Comparison of ENCODE assay signal across 8 mouse cellular contexts in the genomic region with DNA sequence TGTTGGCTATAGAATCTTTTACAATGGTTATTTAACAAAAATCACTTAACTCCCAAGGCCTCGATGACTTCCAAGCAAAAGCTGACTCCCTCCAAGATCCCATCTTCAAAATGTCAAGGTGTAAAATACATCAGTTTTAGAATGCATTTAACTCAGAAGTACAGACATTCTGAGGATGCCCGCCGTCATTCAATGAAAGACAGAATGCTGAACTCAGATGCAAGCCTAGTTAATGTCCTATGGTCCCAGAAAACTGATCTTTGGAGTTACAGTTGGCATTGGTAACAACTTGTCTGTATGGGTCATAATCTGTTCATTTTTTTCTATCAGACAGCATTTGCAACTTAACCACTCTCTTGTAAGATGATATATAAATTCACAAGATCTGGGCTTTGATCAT. TPM values are rescaled to one million over a fixed set of nuclear protein-coding genes. Genes with fewer than 3 reads are reported as not detected.
DNase-seq lines count a peak whose midpoint lies in the region; ATAC-seq lines count a peak whose summit lies in the region.

No protein-coding gene starts in this region.

- peaks cover 17% of the 10 kb centered on the region for H3K36me3 ChIP-seq in lung, embryonic 16.5 days (ENCODE audit: control insufficient read depth, insufficient read depth, low read length)
- H3K36me3 ChIP-seq in forebrain, embryonic 10.5 days (replicated peaks): peaks cover 23% of the 10 kb centered on the region
- peaks cover 28% of the 10 kb centered on the region for H3K36me3 ChIP-seq in limb, embryonic 10.5 days
- peaks cover 10% of the 10 kb centered on the region for H3K36me3 ChIP-seq in neural tube, embryonic 14.5 days (ENCODE audit: control insufficient read depth, insufficient read depth, low read length)

- peak overlapping the region; percentile 66 for H3K9ac ChIP-seq in lung, embryonic 16.5 days (ENCODE audit: low read length)
- H3K9ac ChIP-seq in neural tube, embryonic 14.5 days (replicated peaks; ENCODE audit: low read depth, low read length): peak overlapping the region; percentile 47

- peak overlapping the region; percentile 96 for H3K27ac ChIP-seq in lung, embryonic 16.5 days (ENCODE audit: low read length)
- H3K27ac ChIP-seq in forebrain, embryonic 10.5 days: peak overlapping the region; percentile 95
- H3K27ac ChIP-seq in limb, embryonic 10.5 days: peak overlapping the region; percentile 92
- peak overlapping the region; percentile 83 for H3K27ac ChIP-seq in neural tube, embryonic 14.5 days (ENCODE audit: low read depth, low read length)

- peak overlapping the region; percentile 68 for H3K4me2 ChIP-seq in lung, embryonic 16.5 days (ENCODE audit: low read depth, low read length)
- peak overlapping the region; percentile 55 for H3K4me2 ChIP-seq in neural tube, embryonic 14.5 days (ENCODE audit: low read depth, low read length)

- no peaks in the 10 kb centered on the region for H3K27me3 ChIP-seq in lung, embryonic 16.5 days (ENCODE audit: control insufficient read depth, insufficient read depth, low read depth, low read length)
- no peaks in the 10 kb centered on the region for H3K27me3 ChIP-seq in forebrain, embryonic 10.5 days (ENCODE audit: poor library complexity, severe bottlenecking)
- H3K27me3 ChIP-seq in limb, embryonic 10.5 days (ENCODE audit: low read depth, poor library complexity, severe bottlenecking): no peaks in the 10 kb centered on the region
- H3K27me3 ChIP-seq in neural tube, embryonic 14.5 days (ENCODE audit: control insufficient read depth, insufficient read depth, low read length): no peaks in the 10 kb centered on the region

- H3K9me3 ChIP-seq in lung, embryonic 16.5 days (ENCODE audit: control insufficient read depth, low read length): no peaks in the 10 kb centered on the region
- no peaks in the 10 kb centered on the region for H3K9me3 ChIP-seq in forebrain, embryonic 10.5 days
- H3K9me3 ChIP-seq in limb, embryonic 10.5 days (replicated peaks): no peaks in the 10 kb centered on the region
- no peaks in the 10 kb centered on the region for H3K9me3 ChIP-seq in neural tube, embryonic 14.5 days (ENCODE audit: control insufficient read depth, low read length)

- WGBS in lung, embryonic 16.5 days: 81% methylated on average over 3 of the region's 3 CpGs
- 84% methylated on average over 3 of the region's 3 CpGs for WGBS in forebrain, embryonic 10.5 days
- WGBS in limb, embryonic 10.5 days: 88% methylated on average over 3 of the region's 3 CpGs
- WGBS in neural tube, embryonic 14.5 days: 86% methylated on average over 3 of the region's 3 CpGs

- DNase-seq in lung, adult 18-20 months: no peak
- DNase-seq in forebrain, embryonic 10.5 days (ENCODE audit: extremely low spot score, low spot score): no peak
- no peak for DNase-seq in limb, embryonic 10.5 days (ENCODE audit: low spot score)
- DNase-seq in gastrocnemius, postnatal 4 days (ENCODE audit: low spot score in 2 of 2): no peak
- no peak for DNase-seq in thymus, postnatal 25 days
- no peak for DNase-seq in cerebellum, postnatal 14 days

- no peak for ATAC-seq in lung, embryonic 16.5 days (ENCODE audit: low read depth)
- no peak for ATAC-seq in neural tube, embryonic 14.5 days (ENCODE audit: low read depth)

- peak overlapping the region; percentile 87 for H3K4me3 ChIP-seq in lung, embryonic 16.5 days (ENCODE audit: low read length)
- peak overlapping the region; percentile 77 for H3K4me3 ChIP-seq in forebrain, embryonic 10.5 days
- H3K4me3 ChIP-seq in limb, embryonic 10.5 days: peak overlapping the region; percentile 77
- H3K4me3 ChIP-seq in neural tube, embryonic 14.5 days (ENCODE audit: low read depth, low read length): peak overlapping the region; percentile 27

- H3K4me1 ChIP-seq in lung, embryonic 16.5 days (replicated peaks; ENCODE audit: control insufficient read depth, insufficient read depth, low read length): peaks cover 10% of the 10 kb centered on the region
- H3K4me1 ChIP-seq in forebrain, embryonic 10.5 days: peaks cover 39% of the 10 kb centered on the region
- peaks cover 19% of the 10 kb centered on the region for H3K4me1 ChIP-seq in limb, embryonic 10.5 days
- H3K4me1 ChIP-seq in neural tube, embryonic 14.5 days (ENCODE audit: control insufficient read depth, insufficient read depth, low read length): peaks cover 3% of the 10 kb centered on the region; the same call in 1 of the 2 replicates

RNA-seq across cellular contexts. Expression of a gene that starts 0.6 kb away (rescaled TPM):
- 38.1 and 40.7 TPM in 2 replicates for polyA plus RNA-seq in lung, embryonic 16.5 days (2015; fragmentation: Nextera tagmentation; extraction: Ambion mirVana)
- polyA plus RNA-seq in forebrain, embryonic 10.5 days (2016; fragmentation: Nextera tagmentation; extraction: Ambion mirVana): 53.8 and 59.4 TPM in 2 replicates
- 56.7 and 58.0 TPM in 2 replicates for polyA plus RNA-seq in limb, embryonic 10.5 days (2016; fragmentation: Nextera tagmentation; extraction: Ambion mirVana)
- 12.3 and 12.7 TPM in 2 replicates for polyA plus RNA-seq in neural tube, embryonic 14.5 days (2014; fragmentation: Nextera tagmentation; extraction: Ambion mirVana)
- 1 to 10 TPM; 7.9 to 8.4 TPM for total RNA-seq in gastrocnemius, postnatal 4 days (2021)

RNA-seq across cellular contexts. Expression of a gene that starts 0.7 kb away (rescaled TPM):
- polyA plus RNA-seq in lung, embryonic 16.5 days (2015; fragmentation: Nextera tagmentation; extraction: Ambion mirVana): 1.0 and 1.8 TPM in 2 replicates
- polyA plus RNA-seq in forebrain, embryonic 10.5 days (2016; fragmentation: Nextera tagmentation; extraction: Ambion mirVana): 0.77 and 0.89 TPM in 2 replicates
- 0.59 and 0.63 TPM in 2 replicates for polyA plus RNA-seq in limb, embryonic 10.5 days (2016; fragmentation: Nextera tagmentation; extraction: Ambion mirVana)
- 0.26 and 0.74 TPM in 2 replicates for polyA plus RNA-seq in neural tube, embryonic 14.5 days (2014; fragmentation: Nextera tagmentation; extraction: Ambion mirVana)
- total RNA-seq in gastrocnemius, postnatal 4 days (2021): 1 to 10 TPM; 2.1 TPM

RNA-seq across cellular contexts. Expression of a gene that starts 17.6 kb away (rescaled TPM):
- 57.4 and 61.1 TPM in 2 replicates for polyA plus RNA-seq in lung, embryonic 16.5 days (2015; fragmentation: Nextera tagmentation; extraction: Ambion mirVana)
- polyA plus RNA-seq in forebrain, embryonic 10.5 days (2016; fragmentation: Nextera tagmentation; extraction: Ambion mirVana): 11.1 and 14.6 TPM in 2 replicates
- polyA plus RNA-seq in limb, embryonic 10.5 days (2016; fragmentation: Nextera tagmentation; extraction: Ambion mirVana): 13.2 and 25.3 TPM in 2 replicates
- 26.7 and 36.2 TPM in 2 replicates for polyA plus RNA-seq in neural tube, embryonic 14.5 days (2014; fragmentation: Nextera tagmentation; extraction: Ambion mirVana)
- total RNA-seq in gastrocnemius, postnatal 4 days (2021): 10 to 100 TPM; 79.5 to 81.3 TPM

Comparison
In these comparisons a context has a peak if more than half of its experiments do, and no peak if none do; other contexts are left out.
1. H3K4me3 ChIP-seq: peak in every context shown above with its lines; median percentile 87 in lung, embryonic 16.5 days; 77 in forebrain, embryonic 10.5 days; 77 in limb, embryonic 10.5 days; 27 in neural tube, embryonic 14.5 days.